ENCODE assay signal across 9 mouse cellular contexts in genomic region chr11:57011024-57011690, GRCm38 (mm10). TPM values are rescaled to one million over a fixed set of nuclear protein-coding genes. Genes with fewer than 3 reads are reported as not detected.
DNase-seq lines count a peak whose midpoint lies in the region; ATAC-seq and TF ChIP-seq lines count a peak whose summit lies in the region.
"Had no signal": no experiment of that assay in that cellular context is flagged by ENCODE, and none has a peak within 500 bp of the region (broad histone marks: within the 10 kb centered on the region; RNA-seq: fewer than 3 reads in every experiment).

Gene Gria1, plus strand, starts transcription at chr11:57011387.

- H3K27me3 ChIP-seq in cerebellum, adult 2 months (ENCODE audit: control insufficient read depth, insufficient read depth, low read length): no peaks in the 10 kb centered on the region; the same call in 1 of the 2 replicates
- peaks cover 36% of the 10 kb centered on the region for H3K27me3 ChIP-seq in limb, embryonic 13.5 days

- no peak for TF ChIP-seq CTCF in cerebellum, adult 2 months (IDR thresholded peaks at IDR 0.05; ENCODE audit: borderline replicate concordance, insufficient read depth, low read depth, low read length)

- ATAC-seq in limb, embryonic 13.5 days (ENCODE audit: low FRiP score, low read depth): no peak

- no peak for TF ChIP-seq POLR2A in cerebellum, adult 2 months (IDR thresholded peaks at IDR 0.05; ENCODE audit: borderline replicate concordance, insufficient read depth, low read length)

- H3K9me3 ChIP-seq in limb, embryonic 13.5 days: no peaks in the 10 kb centered on the region

- H3K4me3 ChIP-seq in cerebellum, adult 2 months (replicated peaks; ENCODE audit: insufficient read depth, low read depth, low read length): peak within 1 kb of the TSS; percentile 32
- H3K4me3 ChIP-seq in limb, embryonic 13.5 days: peak within 1 kb of the TSS; percentile 21

- no peak within 1 kb of the TSS for H3K27ac ChIP-seq in cerebellum, adult 2 months (ENCODE audit: insufficient read depth, low read length)
- H3K27ac ChIP-seq in limb, embryonic 13.5 days: no peak within 1 kb of the TSS
- H3K27ac ChIP-seq: liver, embryonic 14.5 days had no signal

- no peaks in the 10 kb centered on the region for H3K4me1 ChIP-seq in cerebellum, adult 2 months (ENCODE audit: control insufficient read depth, insufficient read depth, low read length)
- peaks cover 6% of the 10 kb centered on the region; the same call in 1 of the 2 replicates for H3K4me1 ChIP-seq in limb, embryonic 13.5 days

- H3K9ac ChIP-seq in limb, embryonic 13.5 days: peak within 1 kb of the TSS; percentile 32; the same call in 1 of the 2 replicates
- H3K9ac ChIP-seq: liver, embryonic 14.5 days had no signal

- H3K4me2 ChIP-seq in limb, embryonic 13.5 days (replicated peaks): peak within 1 kb of the TSS; percentile 54

- no peaks in the 10 kb centered on the region for H3K36me3 ChIP-seq in limb, embryonic 13.5 days

- no peak for DNase-seq in cerebellum, adult 2 months
- no peak for DNase-seq in cerebellum, adult 11-12 months
- DNase-seq in right cerebral cortex, postnatal 10 days (ENCODE audit: low spot score in 2 of 2): peak; percentile 47 to 66
- DNase-seq in right cerebral cortex, adult 18-20 months: no peak
- peak; percentile 42 for DNase-seq in telencephalon, adult 2 months (ENCODE audit: low read depth, low spot score)
- DNase-seq in adipocyte (ENCODE audit: low spot score): no peak
- DNase-seq in thymus, postnatal 4 days: no peak

- WGBS in cerebellum, adult 2 months: 55% methylated on average over 6 of the region's 6 CpGs
- WGBS in limb, embryonic 13.5 days: 30% methylated on average over 6 of the region's 6 CpGs

RNA-seq across cellular contexts. Expression of gene Gria1, which starts in this region (rescaled TPM):
- 135 and 150 TPM in 2 replicates for polyA plus RNA-seq in cerebellum, adult 2 months (2012; rRNA removed)
- polyA plus RNA-seq in limb, embryonic 13.5 days (2015; fragmentation: Nextera tagmentation; extraction: Ambion mirVana): 1.6 and 2.5 TPM in 2 replicates

Comparison
In these comparisons a context has a peak if more than half of its experiments do, and no peak if none do; other contexts are left out.
1. RNA of gene Gria1 (polyA plus RNA-seq): 135 to 150 TPM in cerebellum, adult 2 months; 1.6 to 2.5 TPM in limb, embryonic 13.5 days; every median in the first group is over 10 times any median in the second.
2. DNase-seq: peak in right cerebral cortex, postnatal 10 days (2 of 2) and telencephalon, adult 2 months (single experiment); none in cerebellum, adult 2 months (0 of 2), cerebellum, adult 11-12 months (single experiment), right cerebral cortex, adult 18-20 months (single experiment), adipocyte (single experiment) and thymus, postnatal 4 days (single experiment).